Mouse (Mus musculus): ENCODE results near the gene Abcd1. TPM values are rescaled to one million over a fixed set of nuclear protein-coding genes. Genes with fewer than 3 reads are reported as not detected.

Abcd1 gene
- polyA plus RNA-seq, 1 experiment from 2014 or later: 13.3 TPM

GRCm38 (mm10) chrX:73786364-73787224 is 70.2 kb downstream of the Abcd1 start, which contains the start of the genes Idh3g and Ssr4:
Gene Idh3g, minus strand, starts transcription at chrX:73786897.
Gene Ssr4, plus strand, starts transcription at chrX:73787028.
- ChIA-PET POLR2A (interaction anchor here (1.0 kb wide), 1 partner anchor 12 kb away, joined by 4 read pairs; the partner anchor contains the start of gene Srpk3), CTCF (no interaction called here)
- in situ Hi-C loops (cut with MboI; ENCODE audit: low pct_unique_long_range_greater_than_20kb): no loop called here
- DNase-seq (ENCODE audit: low read depth, low spot score) (peak; percentile 78), ATAC-seq (peak; percentile 89)
- TF ChIP-seq CTCF (IDR thresholded peaks at IDR 0.05): no peak
- H3K27me3 ChIP-seq: no peaks in the 10 kb centered on the region

GRCm38 (mm10) chrX:73787225-73787558 is 70.8 kb downstream of the Abcd1 start:
- CTCF ChIA-PET: no interaction called here
- in situ Hi-C loops (cut with MboI; ENCODE audit: low pct_unique_long_range_greater_than_20kb): no loop called here

More at GRCm38 (mm10) chrX:73787225-73787558, 70.8 kb downstream of the Abcd1 start:
- POLR2A ChIA-PET: interaction anchor here (1.0 kb wide), 1 partner anchor 13 kb away, joined by 4 read pairs; the partner anchor contains the start of gene Srpk3
- DNase-seq (ENCODE audit: low read depth, low spot score) (no peak), ATAC-seq (peak; percentile 0)
- H3K27me3 ChIP-seq: no peaks in the 10 kb centered on the region
- no peak for TF ChIP-seq CTCF (IDR thresholded peaks at IDR 0.05)

Other genes starting within 250 kb of the Abcd1 start
- gene Bgn, start 233.0 kb upstream of the Abcd1 start, polyA plus RNA-seq (2021): 2.2 TPM
- 0.03 TPM for gene Atp2b3, start 213.5 kb upstream of the Abcd1 start, polyA plus RNA-seq (2021)
- gene Dusp9, start 77.2 kb upstream of the Abcd1 start, polyA plus RNA-seq (2021): 0.08 TPM
- gene Pnck, start 56.5 kb upstream of the Abcd1 start, polyA plus RNA-seq (2021): 0.18 TPM
- 192 TPM for gene Slc6a8, start 43.4 kb upstream of the Abcd1 start, polyA plus RNA-seq (2021)
- gene Bcap31, start 422 bp upstream of the Abcd1 start, polyA plus RNA-seq (2021): 324 TPM
- gene Plxnb3, start 40.5 kb downstream of the Abcd1 start, polyA plus RNA-seq (2021): 0.06 TPM
- 4.0 TPM for gene Srpk3, start 57.8 kb downstream of the Abcd1 start, polyA plus RNA-seq (2021)
- 275 TPM for gene Idh3g, start 70.3 kb downstream of the Abcd1 start, polyA plus RNA-seq (2021)
- 194 TPM for gene Ssr4, start 70.4 kb downstream of the Abcd1 start, polyA plus RNA-seq (2021)
- gene Pdzd4, start 108.4 kb downstream of the Abcd1 start, polyA plus RNA-seq (2021): 30.5 TPM
- 0.05 TPM for gene Avpr2, start 175.5 kb downstream of the Abcd1 start, polyA plus RNA-seq (2021)
- 320 TPM for gene L1cam, start 179.5 kb downstream of the Abcd1 start, polyA plus RNA-seq (2021)
- 1.0 TPM for gene Arhgap4, start 205.3 kb downstream of the Abcd1 start, polyA plus RNA-seq (2021)
- gene Naa10, start 205.3 kb downstream of the Abcd1 start, polyA plus RNA-seq (2021): 98.0 TPM
- 166 TPM for gene Renbp, start 214.3 kb downstream of the Abcd1 start, polyA plus RNA-seq (2021)
- 81.1 TPM for gene Hcfc1, start 249.8 kb downstream of the Abcd1 start, polyA plus RNA-seq (2021)